Mouse (Mus musculus) megakaryocyte, embryonic 14.5 days (primary cell): Measurements from ENCODE around the gene Tspan17.

ENCODE experiments used
- FLI1 ChIP-seq: IDR thresholded peaks from 2 replicates; pipeline ENCODE4 v1.6.1; 2012; ENCODE audit warnings: low read length, inconsistent platforms, mixed read lengths
- GATA1 ChIP-seq: IDR thresholded peaks from 3 replicates; pipeline ENCODE4 v1.6.1; 2012; ENCODE audit warnings: mixed read lengths, low read length, inconsistent platforms, borderline replicate concordance

DNA sequence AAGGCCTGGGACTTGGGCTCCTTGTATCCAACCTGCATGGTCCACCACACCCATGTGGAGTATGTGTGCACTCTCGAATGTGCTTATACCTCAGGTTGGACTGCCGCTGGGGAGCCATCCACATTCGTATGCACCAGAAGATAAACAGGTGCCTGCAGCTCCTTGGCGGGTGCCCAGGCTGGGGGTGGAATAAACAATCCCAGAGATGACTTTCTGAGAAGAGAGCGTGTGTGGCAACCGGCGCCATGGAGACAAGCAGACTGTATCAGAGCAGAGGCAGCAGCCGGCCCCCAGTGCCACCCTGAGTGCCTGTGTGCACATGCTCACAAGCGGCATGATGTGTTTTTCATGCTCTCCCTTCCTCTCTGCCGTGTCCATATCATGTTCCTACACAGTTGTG lies 36.5 kb upstream of the Tspan17 start:
- TF ChIP-seq FLI1 (no peak), GATA1 (no peak)
